Mouse (Mus musculus) liver, postnatal 0 days (tissue): ENCODE measurements around the gene Trpm6. TPM values are rescaled to one million over a fixed set of nuclear protein-coding genes. Genes with fewer than 3 reads are reported as not detected.

Experiments used
- ATAC-seq: fragments of 200-750 bp; cut with Nextera tagmentation; 2 replicates; pipeline ENCODE4 v1.8.0; 2017; ENCODE audit warnings: mild to moderate bottlenecking, moderate library complexity
- DNase-seq: peaks from one replicate; pipeline ENCODE4 v3.0.0-alpha.2; 2016
- H3K27ac ChIP-seq: fragments of 300-500 bp; sonication (generic); 2 replicates; pipeline ENCODE4 v1.5.1; 2014; ENCODE audit warnings: antibody characterized with exemption, moderate library complexity, mild to moderate bottlenecking, low read depth
- H3K27me3 ChIP-seq: fragments of 300-500 bp; sonication (generic); 2 replicates; pipeline ENCODE4 v1.6.1; 2014; ENCODE audit warnings: low read length, control low read depth, mixed read lengths; ENCODE audit not compliant: insufficient read depth
- H3K36me3 ChIP-seq: fragments of 300-500 bp; sonication (generic); replicated peaks from 2 replicates; pipeline ENCODE4 v1.6.1; 2014; ENCODE audit warnings: mild to moderate bottlenecking, control low read depth, low read length, moderate library complexity, mixed read lengths; ENCODE audit not compliant: insufficient read depth
- H3K4me1 ChIP-seq: fragments of 300-500 bp; sonication (generic); 2 replicates; pipeline ENCODE4 v1.6.1; 2014; ENCODE audit warnings: antibody characterized with exemption, mild to moderate bottlenecking, control low read depth; ENCODE audit not compliant: insufficient read depth
- H3K4me2 ChIP-seq: fragments of 300-500 bp; sonication (generic); 2 replicates; pipeline ENCODE4 v1.6.1; 2014; ENCODE audit warnings: low read depth, mild to moderate bottlenecking, low read length, moderate library complexity, mixed read lengths
- H3K4me3 ChIP-seq: fragments of 300-500 bp; sonication (generic); 2 replicates; pipeline ENCODE4 v1.5.1; 2014; ENCODE audit warnings: low read depth, low read length
- H3K9ac ChIP-seq: fragments of 300-500 bp; sonication (generic); replicated peaks from 2 replicates; pipeline ENCODE4 v1.6.1; 2014; ENCODE audit warnings: mild to moderate bottlenecking, moderate library complexity
- H3K9me3 ChIP-seq: fragments of 300-500 bp; sonication (generic); 2 replicates; pipeline ENCODE4 v1.6.1; 2016; ENCODE audit warnings: mild to moderate bottlenecking, control low read depth, low read length, mixed read lengths
- CTCF ChIP-seq: sonication (generic); IDR thresholded peaks from 2 replicates; pipeline ENCODE4 v1.5.1; 2016; ENCODE audit warnings: antibody characterized with exemption, low read depth
- EP300 ChIP-seq: IDR thresholded peaks from 2 replicates; pipeline ENCODE4 v1.6.1; 2016; ENCODE audit warnings: antibody characterized with exemption, low read depth, mild to moderate bottlenecking
- WGBS: fragments of 180-500 bp; shearing (Covaris S2); extraction: QIAGEN DNeasy Blood & Tissue Kit; methylation state at CpG from one replicate; pipeline ENCODE4 v1.1.7; 2014; ENCODE audit not compliant: insufficient replicate concordance; 5-methylcytosine and 5-hydroxymethylcytosine counted together
- polyA plus RNA-seq: library from polyadenylated mRNA; unstranded; fragments of >200 nt; fragmentation: Nextera tagmentation; extraction: Ambion mirVana; gene quantifications from 2 replicates; pipeline ENCODE4 v1.2.1, GENCODE M21; 2015

Trpm6 gene
- polyA plus RNA-seq, 1 experiment from 2014 or later: 0.05 TPM

DNA sequence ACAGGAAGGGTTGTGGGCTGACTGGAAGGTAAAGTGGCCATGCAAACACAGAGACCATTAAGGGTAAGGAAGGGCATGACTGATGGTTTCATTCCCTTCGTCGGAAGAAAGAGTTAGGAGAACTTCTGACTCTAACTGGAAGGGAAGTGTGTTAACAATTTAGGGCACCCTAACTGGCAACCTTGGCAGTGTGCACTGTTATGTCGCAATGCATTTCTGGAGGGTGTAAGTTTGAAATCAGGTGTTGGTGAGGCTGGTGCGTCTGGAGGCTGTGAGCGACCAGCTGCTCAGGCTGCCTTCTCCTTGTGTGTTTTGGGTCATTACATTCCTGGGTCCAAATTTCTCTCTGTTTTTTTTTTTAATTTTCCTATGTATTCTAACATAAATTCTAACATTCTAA is 5.8 kb upstream of the Trpm6 start:
- Histone ChIP-seq H3K9ac (no peak overlapping the region), H3K4me1 (no peaks in the 10 kb centered on the region), H3K4me3 (no peak overlapping the region), H3K27me3 (no peaks in the 10 kb centered on the region), H3K36me3 (no peaks in the 10 kb centered on the region), H3K27ac (no peak overlapping the region), H3K4me2 (no peak overlapping the region), H3K9me3 (no peaks in the 10 kb centered on the region)
- TF ChIP-seq CTCF (no peak), EP300 (no peak)
- 62% methylated on average over 5 of the region's 5 CpGs for WGBS
- ATAC-seq (no peak), DNase-seq (no peak)

DNA sequence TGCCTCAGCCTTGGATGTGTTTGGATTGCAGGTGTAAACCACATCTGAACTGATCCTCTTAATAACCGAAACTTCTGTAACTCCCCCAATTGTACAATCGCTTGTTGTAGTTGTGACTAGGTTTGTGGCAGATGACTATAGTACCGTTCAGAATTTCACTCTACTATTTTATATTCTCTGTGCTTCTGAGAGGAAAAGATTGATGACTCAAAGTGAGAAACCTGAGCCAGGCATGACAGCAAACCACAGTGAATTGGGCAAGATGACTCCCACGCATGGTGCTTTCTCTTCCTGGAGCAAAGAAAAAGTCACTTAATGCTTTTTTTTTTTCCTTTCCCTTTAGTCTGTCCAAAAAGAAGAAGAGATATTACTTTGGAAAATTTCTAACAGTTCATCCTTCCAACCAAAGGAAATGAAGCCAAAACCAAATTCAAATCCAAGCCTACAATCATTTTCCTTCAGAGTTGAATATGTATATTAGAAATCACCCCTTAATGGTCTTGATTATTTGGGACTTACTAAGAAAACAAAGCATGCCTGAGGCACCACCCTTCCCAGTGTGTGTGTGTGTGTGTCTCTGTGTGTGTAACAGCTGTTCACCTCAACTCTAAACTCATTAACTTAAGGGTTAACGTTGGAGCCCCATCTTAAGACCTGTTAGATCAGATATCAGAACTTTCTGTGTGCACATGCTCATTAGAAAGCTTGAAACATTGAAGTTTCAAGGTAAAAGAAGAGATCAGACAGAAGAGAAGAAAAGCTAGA is 3.0 kb upstream of the Trpm6 start:
- no peaks in the 10 kb centered on the region for H3K36me3 ChIP-seq
- ATAC-seq: no peak
- no peaks in the 10 kb centered on the region for H3K4me1 ChIP-seq
- 79% methylated on average over 5 of the region's 5 CpGs for WGBS
- no peak overlapping the region for H3K9ac ChIP-seq
- TF ChIP-seq CTCF: no peak
- no peak for TF ChIP-seq EP300
- no peaks in the 10 kb centered on the region for H3K9me3 ChIP-seq
- H3K27ac ChIP-seq: no peak overlapping the region
- DNase-seq: no peak
- H3K27me3 ChIP-seq: 0 out of 2 replicates have a peak, but pooled peaks cover 3% of the 10 kb centered on the region
- no peak overlapping the region for H3K4me2 ChIP-seq
- H3K4me3 ChIP-seq: no peak overlapping the region

DNA sequence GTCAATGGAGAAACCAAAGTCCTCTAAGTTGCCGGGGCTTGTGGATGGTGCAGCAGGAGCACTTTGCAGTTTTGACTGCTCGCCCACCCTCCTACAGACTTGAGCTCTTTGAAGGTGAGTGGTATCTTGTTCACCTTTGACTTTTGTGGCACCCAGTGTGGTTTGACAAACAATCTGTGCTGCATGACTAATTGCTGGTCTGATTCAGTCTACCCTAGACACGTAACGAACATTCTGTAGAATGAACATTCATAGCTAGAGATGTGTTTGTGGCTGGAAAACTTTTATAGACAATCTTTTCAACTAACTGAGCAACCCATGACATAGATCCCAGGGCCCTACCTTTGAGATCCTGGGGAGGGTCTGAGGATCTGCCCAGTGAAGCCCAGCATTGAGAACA is 2.4 kb upstream of the Trpm6 start:
- 89% methylated on average over 4 of the region's 4 CpGs for WGBS
- Histone ChIP-seq H3K27ac (no peak overlapping the region), H3K4me2 (no peak overlapping the region), H3K9me3 (no peaks in the 10 kb centered on the region), H3K27me3 (0 out of 2 replicates have a peak, but pooled peaks cover 3% of the 10 kb centered on the region), H3K4me1 (no peaks in the 10 kb centered on the region), H3K36me3 (no peaks in the 10 kb centered on the region), H3K4me3 (no peak overlapping the region), H3K9ac (no peak overlapping the region)
- ATAC-seq (no peak), DNase-seq (no peak)
- TF ChIP-seq EP300 (no peak), CTCF (no peak)

DNA sequence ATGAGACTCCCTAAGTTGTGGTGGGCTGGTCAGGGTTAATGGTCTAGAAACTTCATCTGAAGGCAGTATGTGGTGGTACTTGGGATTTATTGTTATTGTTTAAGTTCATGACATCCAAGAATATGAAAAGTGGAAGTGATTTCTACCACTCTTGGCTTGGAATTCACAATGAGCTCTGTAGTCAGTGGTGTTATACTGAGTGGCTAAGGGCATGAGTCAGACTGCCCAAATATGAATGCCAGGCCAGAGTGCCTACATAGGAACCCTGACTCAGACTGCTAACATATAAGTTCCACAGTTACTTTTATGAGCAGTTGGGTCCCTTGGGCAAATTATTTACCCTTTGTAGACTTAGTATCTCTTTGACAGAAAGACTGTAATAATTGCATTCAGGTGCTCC is 7.4 kb downstream of the Trpm6 start:
- Histone ChIP-seq H3K27me3 (no peaks in the 10 kb centered on the region), H3K36me3 (no peaks in the 10 kb centered on the region), H3K27ac (no peak overlapping the region), H3K4me1 (no peaks in the 10 kb centered on the region), H3K9ac (no peak overlapping the region), H3K4me2 (no peak overlapping the region), H3K4me3 (no peak overlapping the region), H3K9me3 (no peaks in the 10 kb centered on the region)
- TF ChIP-seq CTCF (no peak), EP300 (no peak)
- DNase-seq (no peak), ATAC-seq (no peak)

DNA sequence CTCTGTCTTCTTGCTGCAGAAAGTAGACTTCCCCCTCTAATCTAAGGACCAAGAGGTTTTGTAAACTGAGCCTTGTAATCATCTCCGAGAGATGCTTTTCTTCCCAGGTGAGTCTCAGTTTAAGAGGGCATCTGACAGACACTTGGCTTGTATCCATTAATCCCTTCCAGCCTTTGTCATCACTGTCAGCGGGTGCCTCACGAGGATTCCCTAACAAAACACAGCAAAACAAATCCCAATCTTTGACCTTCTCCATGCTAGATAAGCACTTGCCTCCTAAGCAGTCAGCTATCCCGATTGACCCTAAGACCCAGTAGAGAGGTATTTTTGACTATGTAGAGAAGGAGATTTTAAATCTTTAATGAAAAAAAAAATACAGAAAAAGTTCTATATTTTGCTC is 7.9 kb downstream of the Trpm6 start:
- H3K9ac ChIP-seq: no peak overlapping the region
- H3K27ac ChIP-seq: no peak overlapping the region
- no peak for TF ChIP-seq EP300
- no peak for TF ChIP-seq CTCF
- 67% methylated on average over 4 of the region's 4 CpGs for WGBS
- DNase-seq (no peak), ATAC-seq (no peak)
- no peaks in the 10 kb centered on the region for H3K27me3 ChIP-seq
- H3K4me1 ChIP-seq: no peaks in the 10 kb centered on the region
- no peaks in the 10 kb centered on the region for H3K9me3 ChIP-seq
- no peak overlapping the region for H3K4me3 ChIP-seq
- no peak overlapping the region for H3K4me2 ChIP-seq
- H3K36me3 ChIP-seq: no peaks in the 10 kb centered on the region

DNA sequence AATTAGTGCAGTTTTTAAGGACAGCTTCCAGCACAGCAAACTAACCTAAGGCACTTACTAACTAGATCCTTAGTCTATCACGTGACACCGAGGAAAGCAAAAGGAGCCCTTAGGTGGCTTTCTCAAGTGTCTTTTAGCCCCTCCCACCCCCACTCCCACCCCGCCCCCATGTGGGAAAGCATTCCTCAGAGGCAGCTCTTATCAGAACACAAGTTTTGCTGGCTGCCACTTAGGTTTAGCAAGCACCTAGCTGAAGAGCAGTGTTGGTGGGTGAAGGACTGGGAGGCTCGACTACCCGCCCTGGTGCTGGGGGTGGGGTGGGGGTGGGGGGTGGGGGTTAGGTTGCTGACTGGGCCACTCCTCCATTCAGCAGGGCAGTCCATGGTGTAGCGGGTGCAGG is 8.5 kb downstream of the Trpm6 start:
- no peak for ATAC-seq

More for the DNA sequence above, 8.5 kb downstream of the Trpm6 start:
- Histone ChIP-seq H3K27me3 (no peaks in the 10 kb centered on the region), H3K4me1 (no peaks in the 10 kb centered on the region), H3K9me3 (no peaks in the 10 kb centered on the region), H3K36me3 (no peaks in the 10 kb centered on the region), H3K4me3 (no peak overlapping the region), H3K27ac (no peak overlapping the region), H3K4me2 (no peak overlapping the region), H3K9ac (no peak overlapping the region)
- DNase-seq: no peak
- WGBS: 48% methylated on average over 6 of the region's 6 CpGs
- TF ChIP-seq CTCF (no peak), EP300 (no peak)
